11 mouse cellular contexts compared by ENCODE assay signal in genomic region chr2:72056081-72056874, GRCm38 (mm10).
DNase-seq lines count a peak whose midpoint lies in the region; ATAC-seq lines count a peak whose summit lies in the region.
"Had no signal": no experiment of that assay in that cellular context is flagged by ENCODE, and none has a peak within 500 bp of the region (broad histone marks: within the 10 kb centered on the region; RNA-seq: fewer than 3 reads in every experiment).

No protein-coding gene starts in this region.

- no peak for ATAC-seq in midbrain, embryonic 16.5 days
- ATAC-seq in midbrain, embryonic 13.5 days, result no peak
- ATAC-seq: Patski had no signal

- no peaks in the 10 kb centered on the region for H3K4me1 ChIP-seq in midbrain, embryonic 16.5 days (ENCODE audit: control insufficient read depth, insufficient read depth, low read length)
- H3K4me1 ChIP-seq in midbrain, embryonic 13.5 days (replicated peaks), result 0 out of 2 replicates have a peak, but pooled peaks cover under 1% of the 10 kb centered on the region
- H3K4me1 ChIP-seq: liver, embryonic 15.5 days had no signal

- H3K27me3 ChIP-seq in midbrain, embryonic 16.5 days (ENCODE audit: control insufficient read depth, insufficient read depth, low read depth, low read length), result no peaks in the 10 kb centered on the region
- H3K27me3 ChIP-seq in midbrain, embryonic 13.5 days, result peaks cover 2% of the 10 kb centered on the region; the same call in 1 of the 2 replicates
- H3K27me3 ChIP-seq: liver, embryonic 15.5 days; Patski had no signal

- H3K4me3 ChIP-seq in midbrain, embryonic 16.5 days (ENCODE audit: low read depth, low read length), result no peak overlapping the region
- H3K4me3 ChIP-seq in midbrain, embryonic 13.5 days (replicated peaks), result no peak overlapping the region
- H3K4me3 ChIP-seq: liver, embryonic 15.5 days had no signal

- H3K36me3 ChIP-seq in midbrain, embryonic 16.5 days (ENCODE audit: control insufficient read depth, insufficient read depth, low read length), result no peaks in the 10 kb centered on the region
- H3K36me3 ChIP-seq in midbrain, embryonic 13.5 days, result no peaks in the 10 kb centered on the region
- H3K36me3 ChIP-seq: liver, embryonic 15.5 days had no signal

- no peak overlapping the region for H3K4me2 ChIP-seq in midbrain, embryonic 16.5 days (ENCODE audit: low read length)
- H3K4me2 ChIP-seq in midbrain, embryonic 13.5 days (replicated peaks), result no peak overlapping the region; the same call in 1 of the 2 replicates
- H3K4me2 ChIP-seq: liver, embryonic 15.5 days had no signal

- 0 out of 2 replicates have a peak overlapping the region, but pooled peaks have one; percentile 12 for H3K27ac ChIP-seq in midbrain, embryonic 16.5 days (ENCODE audit: low read length)
- H3K27ac ChIP-seq in midbrain, embryonic 13.5 days, result no peak overlapping the region
- H3K27ac ChIP-seq: liver, embryonic 15.5 days had no signal

- WGBS in midbrain, embryonic 16.5 days, result 62% methylated on average over 11 of the region's 11 CpGs
- WGBS in midbrain, embryonic 13.5 days, result 59% methylated on average over 11 of the region's 11 CpGs

- peak; percentile 26 for DNase-seq in adrenal gland, postnatal 14 days
- no peak for DNase-seq in adrenal gland, postnatal 4 days (ENCODE audit: low spot score in 2 of 2)
- DNase-seq in kidney, postnatal 10 days, result peak; percentile 50
- no peak for DNase-seq in thymus, postnatal 4 days
- DNase-seq in gastrocnemius, postnatal 36 days, result no peak
- DNase-seq in layer of hippocampus, postnatal 25 days (ENCODE audit: extremely low spot score in 1 of 2, low spot score in 1 of 2), result no peak
- DNase-seq: right cerebral cortex, postnatal 25 days had no signal

- no peak overlapping the region for H3K9ac ChIP-seq in midbrain, embryonic 16.5 days (ENCODE audit: low read depth, low read length)
- H3K9ac ChIP-seq in midbrain, embryonic 13.5 days (replicated peaks), result no peak overlapping the region
- H3K9ac ChIP-seq: liver, embryonic 15.5 days had no signal

- intact Hi-C loops in gastrocnemius, postnatal 36 days (cut with DNase I), result no loop called here

- no peaks in the 10 kb centered on the region for H3K9me3 ChIP-seq in midbrain, embryonic 16.5 days (replicated peaks; ENCODE audit: control insufficient read depth, low read length, poor library complexity, severe bottlenecking)
- no peaks in the 10 kb centered on the region for H3K9me3 ChIP-seq in midbrain, embryonic 13.5 days
- H3K9me3 ChIP-seq: liver, embryonic 15.5 days had no signal

Comparison
In these comparisons a context has a peak if more than half of its experiments do, and no peak if none do; other contexts are left out.
1. DNase-seq: peak in adrenal gland, postnatal 14 days (single experiment) and kidney, postnatal 10 days (single experiment); none in adrenal gland, postnatal 4 days (0 of 2), thymus, postnatal 4 days (single experiment), gastrocnemius, postnatal 36 days (0 of 2) and layer of hippocampus, postnatal 25 days (0 of 2).